Mouse (Mus musculus) liver, postnatal 0 days (tissue): ENCODE data around the gene Serpina1e. TPM values are rescaled to one million over a fixed set of nuclear protein-coding genes. Genes with fewer than 3 reads are reported as not detected.

Experiments used
- ATAC-seq: fragments of 200-750 bp; cut with Nextera tagmentation; 2 replicates; pipeline ENCODE4 v1.8.0; 2017; ENCODE audit warnings: mild to moderate bottlenecking, moderate library complexity
- DNase-seq: peaks from one replicate; pipeline ENCODE4 v3.0.0-alpha.2; 2016
- H3K27ac ChIP-seq: fragments of 300-500 bp; sonication (generic); 2 replicates; pipeline ENCODE4 v1.5.1; 2014; ENCODE audit warnings: antibody characterized with exemption, moderate library complexity, mild to moderate bottlenecking, low read depth
- H3K27me3 ChIP-seq: fragments of 300-500 bp; sonication (generic); 2 replicates; pipeline ENCODE4 v1.6.1; 2014; ENCODE audit warnings: low read length, control low read depth, mixed read lengths; ENCODE audit not compliant: insufficient read depth
- H3K36me3 ChIP-seq: fragments of 300-500 bp; sonication (generic); replicated peaks from 2 replicates; pipeline ENCODE4 v1.6.1; 2014; ENCODE audit warnings: mild to moderate bottlenecking, control low read depth, low read length, moderate library complexity, mixed read lengths; ENCODE audit not compliant: insufficient read depth
- H3K4me1 ChIP-seq: fragments of 300-500 bp; sonication (generic); 2 replicates; pipeline ENCODE4 v1.6.1; 2014; ENCODE audit warnings: antibody characterized with exemption, mild to moderate bottlenecking, control low read depth; ENCODE audit not compliant: insufficient read depth
- H3K4me2 ChIP-seq: fragments of 300-500 bp; sonication (generic); 2 replicates; pipeline ENCODE4 v1.6.1; 2014; ENCODE audit warnings: low read depth, mild to moderate bottlenecking, low read length, moderate library complexity, mixed read lengths
- H3K4me3 ChIP-seq: fragments of 300-500 bp; sonication (generic); 2 replicates; pipeline ENCODE4 v1.5.1; 2014; ENCODE audit warnings: low read depth, low read length
- H3K9ac ChIP-seq: fragments of 300-500 bp; sonication (generic); replicated peaks from 2 replicates; pipeline ENCODE4 v1.6.1; 2014; ENCODE audit warnings: mild to moderate bottlenecking, moderate library complexity
- H3K9me3 ChIP-seq: fragments of 300-500 bp; sonication (generic); 2 replicates; pipeline ENCODE4 v1.6.1; 2016; ENCODE audit warnings: mild to moderate bottlenecking, control low read depth, low read length, mixed read lengths
- CTCF ChIP-seq: sonication (generic); IDR thresholded peaks from 2 replicates; pipeline ENCODE4 v1.5.1; 2016; ENCODE audit warnings: antibody characterized with exemption, low read depth
- EP300 ChIP-seq: IDR thresholded peaks from 2 replicates; pipeline ENCODE4 v1.6.1; 2016; ENCODE audit warnings: antibody characterized with exemption, low read depth, mild to moderate bottlenecking
- WGBS: fragments of 180-500 bp; shearing (Covaris S2); extraction: QIAGEN DNeasy Blood & Tissue Kit; methylation state at CpG from one replicate; pipeline ENCODE4 v1.1.7; 2014; ENCODE audit not compliant: insufficient replicate concordance; 5-methylcytosine and 5-hydroxymethylcytosine counted together
- polyA plus RNA-seq: library from polyadenylated mRNA; unstranded; fragments of >200 nt; fragmentation: Nextera tagmentation; extraction: Ambion mirVana; gene quantifications from 2 replicates; pipeline ENCODE4 v1.2.1, GENCODE M21; 2015

Serpina1e gene
- polyA plus RNA-seq, 1 experiment from 2014 or later: 4,481 TPM

DNA sequence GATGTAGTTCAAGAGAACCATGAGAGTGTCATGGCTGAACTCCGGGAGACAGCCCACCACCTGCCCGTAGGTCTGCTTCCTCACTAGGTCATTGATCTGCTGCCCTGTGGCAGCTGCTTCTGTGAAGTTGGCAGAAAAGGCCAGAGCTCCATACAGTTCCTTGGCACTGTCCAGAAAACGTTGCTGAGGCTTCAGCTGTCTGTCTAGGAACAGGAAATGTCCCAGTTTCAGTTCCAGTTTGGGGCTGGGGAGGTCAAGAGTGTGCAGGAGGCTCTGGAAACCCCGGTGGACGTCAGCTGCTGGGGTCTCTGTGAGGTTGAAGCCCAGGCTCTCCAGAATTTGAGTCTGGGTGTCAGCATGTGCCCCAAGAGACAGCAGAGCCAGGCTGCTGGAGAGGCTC is 27.1 kb upstream of the Serpina1e start:
- Histone ChIP-seq H3K4me1 (peaks cover 21% of the 10 kb centered on the region), H3K9ac (0 out of 2 replicates have a peak overlapping the region, but pooled peaks have one; percentile 16), H3K9me3 (no peaks in the 10 kb centered on the region), H3K27ac (no peak overlapping the region), H3K27me3 (no peaks in the 10 kb centered on the region), H3K36me3 (peaks cover 5% of the 10 kb centered on the region; the same call in 1 of the 2 replicates), H3K4me3 (no peak overlapping the region), H3K4me2 (0 out of 2 replicates have a peak overlapping the region, but pooled peaks have one; percentile 4)
- ATAC-seq (no peak), DNase-seq (no peak)
- TF ChIP-seq EP300 (no peak), CTCF (no peak)
- WGBS: 45% methylated on average over 5 of the region's 5 CpGs

DNA sequence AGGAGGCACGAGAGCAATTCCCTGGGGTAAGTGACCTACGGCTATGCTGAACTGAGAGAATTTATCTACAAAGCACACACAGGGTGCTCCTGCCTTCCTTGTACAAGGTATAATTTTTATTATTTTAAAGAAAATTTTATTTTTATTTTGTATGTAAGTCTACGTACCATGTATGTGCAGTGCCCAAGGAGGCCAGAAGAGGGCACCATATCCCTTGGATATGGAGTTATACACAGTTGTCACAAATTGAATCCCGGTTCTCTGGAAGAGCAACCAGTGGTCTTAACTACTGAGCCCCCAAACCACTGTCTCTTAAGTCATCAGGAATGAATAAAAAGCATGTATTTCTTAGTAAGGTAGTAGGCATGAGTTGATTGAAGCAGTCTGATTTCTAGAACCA is 26.2 kb upstream of the Serpina1e start:
- DNase-seq: peak; percentile 61
- Histone ChIP-seq H3K27me3 (no peaks in the 10 kb centered on the region), H3K9ac (no peak overlapping the region), H3K27ac (no peak overlapping the region), H3K9me3 (no peaks in the 10 kb centered on the region), H3K4me2 (peak overlapping the region; percentile 4; the same call in 1 of the 2 replicates), H3K36me3 (peaks cover 5% of the 10 kb centered on the region; the same call in 1 of the 2 replicates), H3K4me1 (peaks cover 18% of the 10 kb centered on the region), H3K4me3 (no peak overlapping the region)
- no peak for ATAC-seq
- 55% methylated on average over 4 of the region's 4 CpGs for WGBS
- no peak for TF ChIP-seq EP300
- peak; percentile 65 for TF ChIP-seq CTCF

DNA sequence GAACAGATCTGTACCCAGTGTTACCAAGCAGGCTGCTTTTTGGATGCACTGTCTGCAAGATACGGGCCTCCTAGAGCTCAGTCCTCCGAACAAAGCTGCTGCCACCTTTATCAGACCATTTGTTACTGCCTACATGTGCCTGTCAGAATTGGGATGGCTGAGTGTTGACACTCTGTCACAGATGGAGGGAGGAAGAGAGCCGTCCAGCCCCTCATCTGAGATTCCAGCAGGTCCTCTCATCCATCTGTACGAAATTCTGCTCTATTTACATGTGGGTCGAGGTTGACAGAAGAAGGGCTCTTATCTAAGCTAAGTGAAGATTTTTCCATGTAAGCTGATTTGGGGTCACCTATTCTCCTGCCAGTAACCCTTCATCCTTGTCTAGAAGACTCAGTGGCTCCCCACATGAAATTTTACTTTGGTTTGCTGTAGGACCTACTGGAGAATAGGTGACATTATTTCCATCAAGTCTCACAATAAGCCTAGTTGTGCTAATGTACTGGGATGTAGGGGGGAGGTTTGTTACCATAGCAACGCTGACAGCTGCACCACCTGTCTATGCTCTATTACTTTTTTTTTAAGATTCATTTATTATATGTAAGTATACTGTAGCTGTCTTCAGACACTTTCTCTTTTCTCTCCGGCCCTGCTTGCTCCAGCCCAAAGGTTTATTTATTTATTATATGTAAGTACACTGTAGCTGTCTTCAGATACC is 23.0 kb upstream of the Serpina1e start:
- ATAC-seq: no peak
- H3K4me2 ChIP-seq: no peak overlapping the region
- TF ChIP-seq CTCF (no peak), EP300 (no peak)

DNA sequence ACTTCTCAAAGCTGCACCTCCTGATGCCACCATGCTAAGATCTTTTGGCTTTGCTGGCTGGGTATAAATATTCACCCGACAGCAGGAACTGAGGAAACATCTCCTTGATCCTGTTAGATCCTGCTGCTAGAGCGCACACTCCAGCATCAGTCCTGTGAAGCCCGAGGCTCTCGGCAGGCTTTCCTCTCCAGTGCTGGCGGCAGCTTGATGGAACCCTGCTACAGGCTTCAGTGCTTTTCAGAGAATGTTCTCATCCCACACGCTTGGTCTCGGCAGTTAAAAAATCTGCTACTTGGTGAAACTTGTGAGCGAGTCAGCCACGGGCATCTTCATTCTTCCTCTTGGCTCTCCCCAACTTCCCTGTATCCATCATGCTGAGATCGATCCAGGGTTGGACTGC is 19.5 kb upstream of the Serpina1e start:
- Histone ChIP-seq H3K4me2 (no peak overlapping the region), H3K4me1 (no peaks in the 10 kb centered on the region), H3K27me3 (no peaks in the 10 kb centered on the region), H3K4me3 (no peak overlapping the region), H3K9me3 (no peaks in the 10 kb centered on the region), H3K36me3 (no peaks in the 10 kb centered on the region), H3K27ac (no peak overlapping the region), H3K9ac (no peak overlapping the region)
- ATAC-seq (no peak), DNase-seq (no peak)
- WGBS: 84% methylated on average over 10 of the region's 10 CpGs
- TF ChIP-seq CTCF (no peak), EP300 (no peak)

More for the DNA sequence above, 23.0 kb upstream of the Serpina1e start:
- Histone ChIP-seq H3K4me1 (peaks cover 9% of the 10 kb centered on the region; the same call in 1 of the 2 replicates), H3K9me3 (no peaks in the 10 kb centered on the region), H3K9ac (no peak overlapping the region), H3K27me3 (no peaks in the 10 kb centered on the region), H3K4me3 (no peak overlapping the region), H3K27ac (no peak overlapping the region), H3K36me3 (peaks cover 5% of the 10 kb centered on the region; the same call in 1 of the 2 replicates)
- 64% methylated on average over 7 of the region's 7 CpGs for WGBS
- no peak for DNase-seq

DNA sequence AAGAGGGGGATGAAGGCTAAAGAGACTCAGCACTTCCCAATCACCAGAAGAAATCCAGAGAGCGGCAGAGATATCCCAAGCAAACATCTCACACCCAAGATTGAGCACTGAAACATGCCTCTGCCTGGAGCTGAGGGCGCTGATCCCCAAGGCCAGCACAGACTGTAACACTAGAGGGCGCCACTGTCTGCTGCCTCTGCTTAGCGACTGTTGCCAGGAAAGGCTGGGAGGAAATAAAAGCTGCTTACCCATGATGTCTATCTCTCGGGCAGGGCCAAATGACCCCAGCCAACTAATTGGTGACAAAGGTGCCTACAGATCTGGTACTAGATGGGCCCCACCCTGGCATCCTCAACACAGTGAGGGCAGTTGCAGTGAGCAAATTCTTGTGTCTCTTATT is 19.1 kb upstream of the Serpina1e start:
- ATAC-seq (peak; percentile 56; the same call in 1 of the 2 replicates), DNase-seq (peak; percentile 70)
- no peak overlapping the region for H3K4me3 ChIP-seq
- H3K4me2 ChIP-seq: no peak overlapping the region
- H3K36me3 ChIP-seq: no peaks in the 10 kb centered on the region
- H3K9ac ChIP-seq: no peak overlapping the region
- no peak overlapping the region for H3K27ac ChIP-seq
- H3K9me3 ChIP-seq: no peaks in the 10 kb centered on the region
- no peaks in the 10 kb centered on the region for H3K27me3 ChIP-seq
- TF ChIP-seq EP300 (no peak), CTCF (peak; percentile 79)
- WGBS: 21% methylated on average over 5 of the region's 5 CpGs
- no peaks in the 10 kb centered on the region for H3K4me1 ChIP-seq

DNA sequence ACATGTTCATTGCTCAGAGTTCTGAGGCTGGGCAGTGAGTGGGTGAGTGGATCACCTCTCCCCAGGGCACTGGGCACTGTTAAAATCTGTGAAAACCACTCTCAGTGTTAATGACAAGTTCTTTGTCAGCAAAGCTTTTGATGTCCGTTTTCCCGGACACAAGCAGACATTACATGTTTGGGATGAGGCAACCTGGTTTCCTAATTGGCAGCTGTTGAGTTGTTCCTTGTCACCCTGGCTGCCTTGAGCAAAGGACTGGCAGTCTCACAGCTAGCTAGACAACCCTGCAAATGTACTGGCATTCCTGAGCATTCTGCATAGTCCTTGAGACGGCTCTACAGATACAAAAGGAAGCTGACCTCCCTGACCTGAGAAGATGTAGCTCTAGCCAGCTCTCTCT is 18.3 kb upstream of the Serpina1e start:
- WGBS: 67% methylated on average over 3 of the region's 3 CpGs
- no peaks in the 10 kb centered on the region for H3K9me3 ChIP-seq
- H3K4me2 ChIP-seq: no peak overlapping the region
- H3K36me3 ChIP-seq: no peaks in the 10 kb centered on the region
- H3K4me1 ChIP-seq: no peaks in the 10 kb centered on the region
- H3K4me3 ChIP-seq: no peak overlapping the region
- H3K27me3 ChIP-seq: no peaks in the 10 kb centered on the region
- no peak; the same call in 1 of the 2 replicates for ATAC-seq
- TF ChIP-seq EP300 (no peak), CTCF (no peak)
- H3K9ac ChIP-seq: no peak overlapping the region
- no peak for DNase-seq
- no peak overlapping the region for H3K27ac ChIP-seq
